Mouse (Mus musculus): Measurements from ENCODE around the gene Hist1h4i. TPM values are rescaled to one million over a fixed set of nuclear protein-coding genes. Genes with fewer than 3 reads are reported as not detected.
"Not testable (repeated sequence)": the region's sequence is repeated elsewhere in the genome, so short reads cannot be mapped to it uniquely, and the experiment has no call there.

Gene Hist1h4i
- polyA plus RNA-seq (2021) = 10.2 TPM

DNA sequence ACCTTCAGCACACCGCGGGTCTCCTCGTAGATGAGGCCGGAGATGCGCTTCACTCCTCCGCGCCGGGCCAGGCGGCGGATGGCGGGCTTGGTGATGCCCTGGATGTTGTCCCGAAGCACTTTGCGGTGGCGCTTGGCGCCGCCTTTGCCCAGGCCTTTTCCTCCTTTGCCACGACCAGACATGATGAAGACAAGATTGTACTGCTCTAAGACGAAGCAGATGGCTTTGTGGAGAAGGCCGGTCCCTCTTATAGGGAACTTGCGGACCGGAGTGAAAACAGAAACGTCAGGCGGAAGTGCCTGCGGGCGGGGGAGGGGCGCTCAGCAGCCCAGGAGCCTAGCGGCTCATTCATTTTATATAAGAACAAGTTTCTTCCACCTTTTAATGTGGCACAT lies at the start of gene Hist1h4i:
Gene Hist1h4i, minus strand, starts transcription at position 221 of the 395 bp plus-strand sequence.
- DNase-seq (ENCODE audit: low read depth, low spot score); CTCF ChIA-PET; POLR2A ChIA-PET; H3K27me3 ChIP-seq: not testable (repeated sequence)
- in situ Hi-C loops (cut with MboI; ENCODE audit: low pct_unique_long_range_greater_than_20kb) = loop anchor here (5.0 to 25.0 kb wide), 4 partner anchors 329 to 1491 kb away; partner anchors contain the start of genes Hist1h2af, Hist1h4h and Zkscan3
- peak; percentile 49 for ATAC-seq

DNA sequence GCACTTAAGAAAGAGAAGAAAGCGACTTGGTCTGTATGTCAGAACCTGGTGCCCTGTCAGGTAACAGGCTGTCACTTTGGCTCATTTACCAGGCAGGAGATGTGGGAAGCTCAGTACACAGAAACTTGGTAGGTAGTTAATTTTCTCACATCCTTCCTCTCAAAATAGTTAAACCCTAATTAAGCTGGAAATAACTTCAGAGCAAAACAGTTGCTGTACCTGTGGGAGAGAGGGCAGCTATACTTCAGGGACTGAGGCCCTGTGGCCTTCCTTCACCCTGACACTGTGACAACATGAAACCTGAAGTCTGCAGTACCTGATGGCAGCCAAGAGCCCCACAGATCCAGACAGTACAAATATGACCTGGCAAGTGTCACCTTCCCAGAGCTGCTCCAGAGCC lies 43.0 kb upstream of the Hist1h4i start, which contains the start of gene Vmn1r188:
Gene Vmn1r188, plus strand, starts transcription at position 301 of the 400 bp plus-strand sequence.
- POLR2A ChIA-PET; CTCF ChIA-PET; H3K27me3 ChIP-seq; ATAC-seq; DNase-seq (ENCODE audit: low read depth, low spot score); in situ Hi-C loops (cut with MboI; ENCODE audit: low pct_unique_long_range_greater_than_20kb): not testable (repeated sequence)

GRCm38 (mm10) chr13:22063468-22063867 lies 22.3 kb upstream of the Hist1h4i start:
- CTCF ChIA-PET = no interaction called here
- ATAC-seq (no peak), DNase-seq (ENCODE audit: low read depth, low spot score) (no peak)
- POLR2A ChIA-PET = no interaction called here
- TF ChIP-seq CTCF (IDR thresholded peaks at IDR 0.05) = no peak
- in situ Hi-C loops (cut with MboI; ENCODE audit: low pct_unique_long_range_greater_than_20kb) = loop anchor here (25.0 kb wide), 1 partner anchor 224 kb away; the partner anchor contains the start of gene Vmn1r196
- H3K27me3 ChIP-seq = no peaks in the 10 kb centered on the region

DNA sequence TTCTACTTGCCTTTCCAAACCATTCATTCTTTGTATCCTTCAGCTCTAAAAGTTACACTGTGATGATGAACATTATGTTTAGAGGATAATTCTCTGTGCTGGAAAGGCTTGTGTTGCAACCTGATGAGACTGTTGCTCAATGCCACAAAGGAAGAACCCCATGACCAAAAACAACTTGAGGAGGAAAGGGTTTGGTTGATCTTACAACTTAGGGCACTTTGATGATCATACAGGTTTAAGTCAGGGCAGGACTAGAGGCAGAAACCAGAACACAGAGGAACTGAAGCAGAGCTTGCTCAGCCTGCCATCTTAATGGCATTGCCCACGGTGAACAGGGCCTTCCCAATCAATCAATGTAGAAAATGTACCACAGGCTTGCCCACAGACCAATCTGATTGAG lies 20.3 kb upstream of the Hist1h4i start:
- H3K27me3 ChIP-seq = no peaks in the 10 kb centered on the region
- ATAC-seq (no peak), DNase-seq (ENCODE audit: low read depth, low spot score) (no peak)
- in situ Hi-C loops (cut with MboI; ENCODE audit: low pct_unique_long_range_greater_than_20kb) = loop anchor here (25.0 kb wide), 1 partner anchor 226 kb away; the partner anchor contains the start of gene Vmn1r196
- no peak for TF ChIP-seq CTCF (IDR thresholded peaks at IDR 0.05)
- ChIA-PET CTCF (no interaction called here), POLR2A (no interaction called here)

DNA sequence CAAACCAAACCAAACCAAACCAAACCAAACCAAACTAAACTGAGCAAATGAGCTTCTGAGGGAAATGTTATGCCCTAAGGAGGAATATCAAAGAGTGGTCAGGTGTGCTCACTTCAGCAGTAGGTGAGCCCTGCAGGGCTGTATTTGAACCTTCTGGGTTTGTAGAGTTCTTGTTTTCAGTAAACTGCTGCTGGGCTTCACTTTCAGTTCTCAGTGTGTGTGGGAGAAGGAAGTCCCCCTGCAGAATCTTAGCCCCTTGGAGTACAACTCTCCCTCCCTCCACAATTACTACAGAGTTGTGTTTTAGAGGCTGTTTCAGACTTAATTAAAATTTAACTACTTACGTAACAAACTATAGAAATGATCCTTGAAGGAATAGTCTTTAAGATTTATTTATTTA lies 12.6 kb upstream of the Hist1h4i start:
- DNase-seq (ENCODE audit: low read depth, low spot score) (no peak), ATAC-seq (no peak)
- CTCF ChIA-PET = interaction anchor here (1.6 kb wide), 1 partner anchor 10 kb away, joined by 3 read pairs; no protein-coding TSS in a partner anchor
- in situ Hi-C loops (cut with MboI; ENCODE audit: low pct_unique_long_range_greater_than_20kb) = loop anchor here (10.0 to 25.0 kb wide), 2 partner anchors 234 to 1351 kb away; partner anchors contain the start of gene Vmn1r196
- POLR2A ChIA-PET = interaction anchor here (1.0 kb wide), 1 partner anchor 519 kb away, joined by 3 read pairs; no protein-coding TSS in a partner anchor
- TF ChIP-seq CTCF (IDR thresholded peaks at IDR 0.05) = no peak
- H3K27me3 ChIP-seq = no peaks in the 10 kb centered on the region

DNA sequence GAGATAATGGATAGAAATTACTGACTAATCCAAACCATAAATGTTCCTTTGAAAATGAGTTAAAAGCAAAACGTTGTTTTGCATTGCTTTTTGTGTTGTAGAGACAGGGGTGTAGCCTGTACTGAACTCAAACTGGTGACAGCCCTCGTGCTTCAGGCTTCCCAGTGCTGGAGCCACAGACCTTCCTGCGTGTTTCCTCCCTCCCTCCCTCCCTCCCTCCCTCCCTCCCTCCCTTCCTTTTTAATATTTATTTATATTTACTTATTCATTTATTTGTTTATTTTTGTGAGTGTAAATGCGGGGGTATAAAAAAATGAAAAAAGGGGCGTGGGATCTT lies 10.3 kb upstream of the Hist1h4i start:
- ATAC-seq = no peak
- no peak for TF ChIP-seq CTCF (IDR thresholded peaks at IDR 0.05)
- H3K27me3 ChIP-seq = no peaks in the 10 kb centered on the region
- CTCF ChIA-PET = no interaction called here
- no peak for DNase-seq (ENCODE audit: low read depth, low spot score)
- in situ Hi-C loops (cut with MboI; ENCODE audit: low pct_unique_long_range_greater_than_20kb) = loop anchor here (10.0 to 25.0 kb wide), 2 partner anchors 236 to 1353 kb away; partner anchors contain the start of gene Vmn1r196
- POLR2A ChIA-PET = no interaction called here

- DNase-seq (ENCODE audit: low read depth, low spot score) (peak; percentile 51), ATAC-seq (peak; percentile 99)
- ChIA-PET POLR2A (no interaction called here), CTCF (no interaction called here)
- in situ Hi-C loops (cut with MboI; ENCODE audit: low pct_unique_long_range_greater_than_20kb) = loop anchor here (10.0 to 25.0 kb wide), 2 partner anchors 236 to 1354 kb away; partner anchors contain the start of gene Vmn1r196
- TF ChIP-seq CTCF (IDR thresholded peaks at IDR 0.05) = peak; percentile 84
- no peaks in the 10 kb centered on the region for H3K27me3 ChIP-seq
Observed at GRCm38 (mm10) chr13:22050591-22051522, 9.7 kb upstream of the Hist1h4i start.

GRCm38 (mm10) chr13:22049737-22050440 lies 8.7 kb upstream of the Hist1h4i start:
- POLR2A ChIA-PET = no interaction called here
- H3K27me3 ChIP-seq = no peaks in the 10 kb centered on the region
- CTCF ChIA-PET = no interaction called here
- ATAC-seq (no peak), DNase-seq (ENCODE audit: low read depth, low spot score) (no peak)
- in situ Hi-C loops (cut with MboI; ENCODE audit: low pct_unique_long_range_greater_than_20kb) = loop anchor here (5.0 to 25.0 kb wide), 4 partner anchors 237 to 1377 kb away; partner anchors contain the start of genes Vmn1r196 and Zkscan3
- TF ChIP-seq CTCF (IDR thresholded peaks at IDR 0.05) = no peak

DNA sequence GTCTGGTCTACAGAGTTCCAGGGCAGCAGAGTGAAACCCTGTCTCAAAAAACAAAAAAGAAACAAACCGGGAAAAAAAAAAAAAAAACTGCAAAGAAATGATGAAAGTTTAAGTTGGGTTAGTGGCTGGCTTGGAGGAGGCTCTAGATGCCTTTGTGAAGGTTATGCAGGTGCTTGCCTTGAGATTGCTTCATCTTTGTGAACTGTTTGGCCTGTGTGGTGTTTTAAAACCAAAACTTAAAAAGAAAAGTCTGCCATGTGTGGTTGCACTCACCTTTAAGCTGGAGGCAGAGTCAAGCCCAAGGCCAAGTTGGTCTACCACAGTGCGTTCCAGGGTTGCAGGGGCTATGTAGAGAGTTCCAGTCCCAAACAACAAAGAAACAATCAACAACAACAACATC lies 7.9 kb upstream of the Hist1h4i start:
- H3K27me3 ChIP-seq = no peaks in the 10 kb centered on the region
- ChIA-PET CTCF (no interaction called here), POLR2A (no interaction called here)
- ATAC-seq = no peak
- no peak for TF ChIP-seq CTCF (IDR thresholded peaks at IDR 0.05)
- in situ Hi-C loops (cut with MboI; ENCODE audit: low pct_unique_long_range_greater_than_20kb) = loop anchor here (5.0 to 25.0 kb wide), 2 partner anchors 637 to 1378 kb away; partner anchors contain the start of gene Zkscan3
- no peak for DNase-seq (ENCODE audit: low read depth, low spot score)

- H3K27me3 ChIP-seq = no peaks in the 10 kb centered on the region
- in situ Hi-C loops (cut with MboI; ENCODE audit: low pct_unique_long_range_greater_than_20kb) = loop anchor here (5.0 to 25.0 kb wide), 2 partner anchors 633 to 1382 kb away; partner anchors contain the start of gene Zkscan3
- POLR2A ChIA-PET = no interaction called here
- DNase-seq (ENCODE audit: low read depth, low spot score) = no peak
- no peak for TF ChIP-seq CTCF (IDR thresholded peaks at IDR 0.05)
- no peak for ATAC-seq
- CTCF ChIA-PET = interaction anchor here (1.8 kb wide), 1 partner anchor 1484 kb away, joined by 4 read pairs; no protein-coding TSS in a partner anchor
Observed at GRCm38 (mm10) chr13:22045311-22045710, 4.1 kb upstream of the Hist1h4i start.

Measured in Patski (cell line).